Mouse (Mus musculus) heart, postnatal 0 days (tissue): ENCODE data around the gene Gm10912.

Source experiments
- CTCF ChIP-seq: IDR thresholded peaks from 2 replicates; pipeline ENCODE4 v1.5.1; 2016; ENCODE audit warnings: antibody characterized with exemption, control low read depth, low read depth
- EP300 ChIP-seq: IDR thresholded peaks from 2 replicates; pipeline ENCODE4 v1.6.1; 2016; ENCODE audit warnings: antibody characterized with exemption, low read depth

GRCm38 (mm10) chr2:104038236-104038635, 27.4 kb upstream of the Gm10912 start:
- TF ChIP-seq EP300, result no peak
- TF ChIP-seq CTCF, result no peak
